Mouse (Mus musculus): ENCODE results near the gene Hexa. TPM values are rescaled to one million over a fixed set of nuclear protein-coding genes. Genes with fewer than 3 reads are reported as not detected.
A peak's percentile ranks its signal among the peaks of the same experiment; 100 is the strongest.

The Hexa gene
- polyA plus RNA-seq, 1 experiment from 2014 or later: 74.6 TPM

DNA sequence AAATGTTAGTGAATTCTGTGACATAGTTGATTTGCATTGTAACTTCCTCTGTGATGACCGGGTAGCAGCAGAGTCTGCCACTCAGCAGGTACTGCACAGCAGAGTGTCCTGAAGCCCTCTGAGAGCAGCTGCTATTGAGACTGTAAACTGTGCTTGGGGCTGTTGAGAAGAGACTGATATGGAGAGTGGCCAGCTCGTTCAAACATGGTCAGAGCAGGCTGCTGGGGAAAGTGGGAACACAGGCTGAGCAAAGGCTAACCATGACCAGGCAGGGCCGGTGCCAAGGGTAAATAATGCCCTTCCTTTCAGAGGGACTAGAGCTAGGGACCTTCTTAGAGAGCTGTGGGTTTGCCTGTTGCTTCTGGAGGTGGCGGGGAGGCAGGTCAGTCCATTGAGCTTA is 14.4 kb downstream of the Hexa start:
- ATAC-seq (ENCODE audit: extremely low read depth, insufficient number of reproducible peaks, low FRiP score, low TSS enrichment): no peak
- H3K9ac ChIP-seq: 0 out of 2 replicates have a peak overlapping the region, but pooled peaks have one; percentile 34
- H3K4me1 ChIP-seq: peaks cover 18% of the 10 kb centered on the region

GRCm38 (mm10) chr9:59565600-59565999 is 26.3 kb downstream of the Hexa start:
- no peak overlapping the region for H3K4me2 ChIP-seq
- no peak overlapping the region for H3K4me3 ChIP-seq
- no peaks in the 10 kb centered on the region for H3K27me3 ChIP-seq (replicated peaks)
- H3K9me3 ChIP-seq: no peaks in the 10 kb centered on the region
- H3K36me3 ChIP-seq: peaks cover 47% of the 10 kb centered on the region
- no peaks in the 10 kb centered on the region for H3K4me1 ChIP-seq
- ATAC-seq (ENCODE audit: extremely low read depth, insufficient number of reproducible peaks, low FRiP score, low TSS enrichment): no peak
- H3K9ac ChIP-seq: no peak overlapping the region
- no peak overlapping the region for H3K27ac ChIP-seq (replicated peaks)
- 18% methylated on average over 4 of the region's 4 CpGs for WGBS

More for the DNA sequence above, 14.4 kb downstream of the Hexa start:
- H3K27me3 ChIP-seq (replicated peaks): no peaks in the 10 kb centered on the region
- no peak overlapping the region for H3K27ac ChIP-seq (replicated peaks)
- no peak overlapping the region for H3K4me3 ChIP-seq
- WGBS: 59% methylated on average over 4 of the region's 4 CpGs
- no peak overlapping the region for H3K4me2 ChIP-seq
- H3K36me3 ChIP-seq: peaks cover 55% of the 10 kb centered on the region
- no peaks in the 10 kb centered on the region for H3K9me3 ChIP-seq

GRCm38 (mm10) chr9:59567111-59567510 is 27.8 kb downstream of the Hexa start:
- Histone ChIP-seq H3K9me3 (no peaks in the 10 kb centered on the region), H3K9ac (no peak overlapping the region), H3K27me3 (replicated peaks) (no peaks in the 10 kb centered on the region), H3K36me3 (peaks cover 32% of the 10 kb centered on the region), H3K4me2 (no peak overlapping the region), H3K4me3 (no peak overlapping the region), H3K4me1 (no peaks in the 10 kb centered on the region), H3K27ac (replicated peaks) (no peak overlapping the region)
- ATAC-seq (ENCODE audit: extremely low read depth, insufficient number of reproducible peaks, low FRiP score, low TSS enrichment): no peak
- WGBS: 23% methylated on average over 6 of the region's 6 CpGs

DNA sequence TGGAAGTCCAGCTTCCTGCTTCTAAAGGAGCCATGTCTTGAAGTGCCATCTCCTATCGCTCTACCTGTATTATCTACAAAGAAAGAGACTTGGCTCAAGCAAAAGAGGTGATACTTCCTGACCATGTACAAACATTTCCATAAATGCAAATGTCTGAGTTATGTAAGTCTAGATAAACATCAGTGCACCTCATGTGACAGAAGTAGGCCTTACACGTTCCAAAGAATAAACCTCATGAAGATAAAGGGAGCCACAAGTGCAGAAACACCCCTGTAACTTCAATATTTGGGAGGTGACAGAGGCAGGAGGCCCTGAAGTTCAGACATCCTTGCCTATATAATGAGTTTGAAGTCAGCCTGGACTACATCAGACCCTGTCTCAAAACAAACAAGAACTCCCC is 32.5 kb downstream of the Hexa start:
- Histone ChIP-seq H3K4me1 (no peaks in the 10 kb centered on the region), H3K9ac (no peak overlapping the region), H3K27ac (replicated peaks) (no peak overlapping the region), H3K4me2 (no peak overlapping the region), H3K27me3 (replicated peaks) (peaks cover 22% of the 10 kb centered on the region), H3K36me3 (no peaks in the 10 kb centered on the region), H3K4me3 (no peak overlapping the region), H3K9me3 (no peaks in the 10 kb centered on the region)
- ATAC-seq (ENCODE audit: extremely low read depth, insufficient number of reproducible peaks, low FRiP score, low TSS enrichment): no peak
- WGBS: 68% methylated on average over 2 of the region's 2 CpGs

- Histone ChIP-seq H3K9ac (no peak overlapping the region), H3K4me1 (peaks cover 12% of the 10 kb centered on the region), H3K27ac (replicated peaks) (no peak overlapping the region), H3K4me3 (peak overlapping the region; percentile 50), H3K36me3 (no peaks in the 10 kb centered on the region), H3K9me3 (no peaks in the 10 kb centered on the region), H3K27me3 (replicated peaks) (peaks cover 70% of the 10 kb centered on the region), H3K4me2 (peak overlapping the region; percentile 79)
- no peak for ATAC-seq (ENCODE audit: extremely low read depth, insufficient number of reproducible peaks, low FRiP score, low TSS enrichment)
- WGBS: 13% methylated on average over 13 of the region's 13 CpGs
Measured at GRCm38 (mm10) chr9:59577401-59577800, 38.1 kb downstream of the Hexa start.

- H3K4me1 ChIP-seq: peaks cover 12% of the 10 kb centered on the region
- peak within 1 kb of the TSS; percentile 79 for H3K4me2 ChIP-seq
- H3K27me3 ChIP-seq (replicated peaks): peaks cover 75% of the 10 kb centered on the region
- H3K9me3 ChIP-seq: no peaks in the 10 kb centered on the region
- no peaks in the 10 kb centered on the region for H3K36me3 ChIP-seq
- H3K27ac ChIP-seq (replicated peaks): no peak within 1 kb of the TSS
- ATAC-seq (ENCODE audit: extremely low read depth, insufficient number of reproducible peaks, low FRiP score, low TSS enrichment): peak; percentile 96
- H3K9ac ChIP-seq: no peak within 1 kb of the TSS
- WGBS: 1% methylated on average over 57 of the region's 61 CpGs
- peak within 1 kb of the TSS; percentile 50 for H3K4me3 ChIP-seq
Measured at GRCm38 (mm10) chr9:59577844-59578504, 38.6 kb downstream of the Hexa start, which contains the start of gene Celf6. TSS of gene Celf6 (plus strand) at chr9:59577917.

DNA sequence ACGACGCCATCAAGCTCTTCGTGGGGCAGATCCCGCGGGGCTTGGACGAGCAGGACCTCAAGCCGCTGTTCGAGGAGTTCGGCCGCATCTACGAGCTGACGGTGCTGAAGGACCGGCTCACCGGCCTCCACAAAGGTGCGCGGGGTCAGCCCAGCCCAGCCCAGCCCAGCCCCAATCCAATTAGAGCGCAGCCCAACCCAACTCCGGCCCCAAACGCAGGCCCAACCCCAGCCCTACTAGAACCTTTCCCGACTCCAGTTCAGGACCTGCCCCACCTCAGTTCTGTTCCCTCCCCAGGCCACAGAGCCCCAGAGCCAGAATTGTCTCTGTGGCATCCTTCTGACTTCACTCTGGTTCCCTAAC is 39.1 kb downstream of the Hexa start:
- Histone ChIP-seq H3K4me1 (peaks cover 12% of the 10 kb centered on the region), H3K9ac (no peak overlapping the region), H3K36me3 (no peaks in the 10 kb centered on the region), H3K4me2 (peak overlapping the region; percentile 79), H3K9me3 (no peaks in the 10 kb centered on the region), H3K27ac (replicated peaks) (no peak overlapping the region), H3K27me3 (replicated peaks) (peaks cover 78% of the 10 kb centered on the region), H3K4me3 (peak overlapping the region; percentile 50)
- WGBS: 1% methylated on average over 20 of the region's 20 CpGs
- ATAC-seq (ENCODE audit: extremely low read depth, insufficient number of reproducible peaks, low FRiP score, low TSS enrichment): no peak

GRCm38 (mm10) chr9:59584871-59585308 is 45.5 kb downstream of the Hexa start:
- H3K36me3 ChIP-seq: no peaks in the 10 kb centered on the region
- no peaks in the 10 kb centered on the region for H3K9me3 ChIP-seq
- H3K4me1 ChIP-seq: no peaks in the 10 kb centered on the region
- WGBS: 5% methylated on average over 13 of the region's 13 CpGs
- ATAC-seq (ENCODE audit: extremely low read depth, insufficient number of reproducible peaks, low FRiP score, low TSS enrichment): no peak
- peaks cover 79% of the 10 kb centered on the region for H3K27me3 ChIP-seq (replicated peaks)
- H3K4me2 ChIP-seq: peak overlapping the region; percentile 70
- peak overlapping the region; percentile 74 for H3K9ac ChIP-seq
- no peak overlapping the region for H3K27ac ChIP-seq (replicated peaks)
- peak overlapping the region; percentile 40 for H3K4me3 ChIP-seq

- H3K4me3 ChIP-seq: no peak overlapping the region
- no peak overlapping the region for H3K9ac ChIP-seq
- no peaks in the 10 kb centered on the region for H3K9me3 ChIP-seq
- H3K36me3 ChIP-seq: no peaks in the 10 kb centered on the region
- 54% methylated on average over 5 of the region's 5 CpGs for WGBS
- no peak for ATAC-seq (ENCODE audit: extremely low read depth, insufficient number of reproducible peaks, low FRiP score, low TSS enrichment)
- no peak overlapping the region for H3K4me2 ChIP-seq
- no peaks in the 10 kb centered on the region for H3K4me1 ChIP-seq
- H3K27ac ChIP-seq (replicated peaks): no peak overlapping the region
- peaks cover 60% of the 10 kb centered on the region for H3K27me3 ChIP-seq (replicated peaks)
Measured at GRCm38 (mm10) chr9:59588252-59588651, 48.9 kb downstream of the Hexa start.

- Histone ChIP-seq H3K4me2 (no peak overlapping the region), H3K27ac (replicated peaks) (no peak overlapping the region), H3K4me1 (no peaks in the 10 kb centered on the region), H3K9ac (no peak overlapping the region), H3K27me3 (replicated peaks) (peaks cover 53% of the 10 kb centered on the region), H3K9me3 (no peaks in the 10 kb centered on the region), H3K36me3 (no peaks in the 10 kb centered on the region), H3K4me3 (no peak overlapping the region)
- ATAC-seq (ENCODE audit: extremely low read depth, insufficient number of reproducible peaks, low FRiP score, low TSS enrichment): no peak
- 41% methylated on average over 12 of the region's 12 CpGs for WGBS
Measured at GRCm38 (mm10) chr9:59588710-59589671, 49.7 kb downstream of the Hexa start.

- H3K27ac ChIP-seq (replicated peaks): no peak overlapping the region
- no peaks in the 10 kb centered on the region for H3K36me3 ChIP-seq
- no peak for ATAC-seq (ENCODE audit: extremely low read depth, insufficient number of reproducible peaks, low FRiP score, low TSS enrichment)
- 70% methylated on average over 10 of the region's 10 CpGs for WGBS
- no peak overlapping the region for H3K4me2 ChIP-seq
- H3K4me3 ChIP-seq: no peak overlapping the region
- H3K27me3 ChIP-seq (replicated peaks): peaks cover 46% of the 10 kb centered on the region
- no peaks in the 10 kb centered on the region for H3K9me3 ChIP-seq
- H3K9ac ChIP-seq: no peak overlapping the region
- H3K4me1 ChIP-seq: no peaks in the 10 kb centered on the region
Measured at GRCm38 (mm10) chr9:59589703-59590439, 50.5 kb downstream of the Hexa start.
